Mouse (Mus musculus) embryonic facial prominence, embryonic 15.5 days (tissue): ENCODE measurements around the gene D430041D05Rik. TPM values are rescaled to one million over a fixed set of nuclear protein-coding genes. Genes with fewer than 3 reads are reported as not detected.
A peak's percentile ranks its signal among the peaks of the same experiment; 100 is the strongest.
"Not testable (repeated sequence)": the region's sequence is repeated elsewhere in the genome, so short reads cannot be mapped to it uniquely, and the experiment has no call there.

Source experiments
- ATAC-seq: fragments of 200-750 bp; cut with Nextera tagmentation; 2 replicates; pipeline ENCODE4 v1.8.0; 2017; ENCODE audit warnings: low read depth, moderate TSS enrichment; ENCODE audit not compliant: insufficient number of reproducible peaks, low FRiP score, low TSS enrichment
- H3K27ac ChIP-seq: fragments of 300-500 bp; sonication (generic); replicated peaks from 2 replicates; pipeline ENCODE4 v1.5.1; 2015; ENCODE audit warnings: mild to moderate bottlenecking, inconsistent platforms
- H3K27me3 ChIP-seq: fragments of 300-500 bp; sonication (generic); 2 replicates; pipeline ENCODE4 v1.6.1; 2015; ENCODE audit warnings: inconsistent platforms
- H3K36me3 ChIP-seq: fragments of 300-500 bp; sonication (generic); 2 replicates; pipeline ENCODE4 v1.6.1; 2015; ENCODE audit warnings: mild to moderate bottlenecking, inconsistent platforms
- H3K4me1 ChIP-seq: fragments of 300-500 bp; sonication (generic); 2 replicates; pipeline ENCODE4 v1.6.1; 2015; ENCODE audit warnings: inconsistent platforms
- H3K4me2 ChIP-seq: fragments of 300-500 bp; sonication (generic); replicated peaks from 2 replicates; pipeline ENCODE4 v1.6.1; 2015; ENCODE audit warnings: mild to moderate bottlenecking, inconsistent platforms
- H3K4me3 ChIP-seq: fragments of 300-500 bp; sonication (generic); replicated peaks from 2 replicates; pipeline ENCODE4 v1.5.1; 2015; ENCODE audit warnings: mild to moderate bottlenecking, inconsistent platforms
- H3K9ac ChIP-seq: fragments of 300-500 bp; sonication (generic); 2 replicates; pipeline ENCODE4 v1.6.1; 2015; ENCODE audit warnings: inconsistent platforms
- H3K9me3 ChIP-seq: fragments of 300-500 bp; sonication (generic); replicated peaks from 2 replicates; pipeline ENCODE4 v1.6.1; 2016; ENCODE audit warnings: inconsistent platforms
- WGBS: fragments of 180-500 bp; shearing (Covaris S2); methylation state at CpG from one replicate; pipeline ENCODE4 v1.1.7; 2015; 5-methylcytosine and 5-hydroxymethylcytosine counted together
- polyA plus RNA-seq: library from polyadenylated mRNA; unstranded; fragments of >200 nt; fragmentation: Nextera tagmentation; extraction: Ambion mirVana; gene quantifications from 2 replicates; pipeline ENCODE4 v1.2.1, GENCODE M21; 2015

The D430041D05Rik gene
- polyA plus RNA-seq, 1 experiment from 2014 or later = 0.67 TPM

- Histone ChIP-seq H3K9me3 (no peaks in the 10 kb centered on the region), H3K4me2 (no peak overlapping the region), H3K4me3 (no peak overlapping the region), H3K4me1 (no peaks in the 10 kb centered on the region), H3K36me3 (no peaks in the 10 kb centered on the region), H3K9ac (no peak overlapping the region), H3K27ac (no peak overlapping the region), H3K27me3 (no peaks in the 10 kb centered on the region)
- ATAC-seq = no peak
- 78% methylated on average over 13 of the region's 13 CpGs for WGBS
Measured at GRCm38 (mm10) chr2:104128803-104129531, 281.8 kb downstream of the D430041D05Rik start.

GRCm38 (mm10) chr2:104124071-104124470 is 286.7 kb downstream of the D430041D05Rik start:
- no peak for ATAC-seq
- no peaks in the 10 kb centered on the region for H3K9me3 ChIP-seq
- 66% methylated on average over 5 of the region's 5 CpGs for WGBS
- no peak overlapping the region for H3K4me2 ChIP-seq
- H3K27ac ChIP-seq = no peak overlapping the region
- H3K4me1 ChIP-seq = peaks cover 12% of the 10 kb centered on the region
- no peaks in the 10 kb centered on the region for H3K36me3 ChIP-seq
- no peak overlapping the region for H3K9ac ChIP-seq
- H3K4me3 ChIP-seq = no peak overlapping the region
- no peaks in the 10 kb centered on the region for H3K27me3 ChIP-seq

- H3K4me2 ChIP-seq = peak overlapping the region; percentile 98
- H3K27ac ChIP-seq = no peak overlapping the region
- H3K36me3 ChIP-seq = no peaks in the 10 kb centered on the region
- peaks cover 12% of the 10 kb centered on the region for H3K4me1 ChIP-seq
- no peak for ATAC-seq
- no peaks in the 10 kb centered on the region for H3K27me3 ChIP-seq
- H3K9ac ChIP-seq = no peak overlapping the region
- WGBS = 29% methylated on average over 3 of the region's 3 CpGs
- no peaks in the 10 kb centered on the region for H3K9me3 ChIP-seq
- peak overlapping the region; percentile 75 for H3K4me3 ChIP-seq
Measured at GRCm38 (mm10) chr2:104123540-104123939, 287.3 kb downstream of the D430041D05Rik start.

GRCm38 (mm10) chr2:104122505-104123378 is 288.1 kb downstream of the D430041D05Rik start, which contains the start of gene A930018P22Rik:
Gene A930018P22Rik, plus strand, starts transcription at chr2:104122769.
- H3K9me3 ChIP-seq = no peaks in the 10 kb centered on the region
- peaks cover 12% of the 10 kb centered on the region for H3K4me1 ChIP-seq
- peak within 1 kb of the TSS; percentile 98 for H3K4me2 ChIP-seq
- ATAC-seq = peak; percentile 92
- H3K27me3 ChIP-seq = no peaks in the 10 kb centered on the region
- peak within 1 kb of the TSS; percentile 58 for H3K27ac ChIP-seq
- under 1% methylated on average over 72 of the region's 74 CpGs for WGBS
- peak within 1 kb of the TSS; percentile 58 for H3K9ac ChIP-seq
- H3K4me3 ChIP-seq = peak within 1 kb of the TSS; percentile 75
- H3K36me3 ChIP-seq = no peaks in the 10 kb centered on the region

GRCm38 (mm10) chr2:104121681-104122504 is 288.9 kb downstream of the D430041D05Rik start:
- ATAC-seq = no peak
- peak overlapping the region; percentile 39; the same call in 1 of the 2 replicates for H3K27ac ChIP-seq
- H3K9ac ChIP-seq = no peak overlapping the region

GRCm38 (mm10) chr2:104120312-104120711 is 290.5 kb downstream of the D430041D05Rik start:
- WGBS = 48% methylated on average over 6 of the region's 6 CpGs
- no peak overlapping the region for H3K27ac ChIP-seq
- H3K9me3 ChIP-seq = no peaks in the 10 kb centered on the region
- ATAC-seq = no peak
- no peak overlapping the region for H3K9ac ChIP-seq
- H3K4me2 ChIP-seq = no peak overlapping the region
- H3K27me3 ChIP-seq = no peaks in the 10 kb centered on the region
- peaks cover 12% of the 10 kb centered on the region for H3K4me1 ChIP-seq
- H3K36me3 ChIP-seq = no peaks in the 10 kb centered on the region
- no peak overlapping the region for H3K4me3 ChIP-seq

More at GRCm38 (mm10) chr2:104121681-104122504, 288.9 kb downstream of the D430041D05Rik start:
- Histone ChIP-seq H3K4me1 (peaks cover 12% of the 10 kb centered on the region), H3K27me3 (no peaks in the 10 kb centered on the region), H3K4me2 (peak overlapping the region; percentile 98), H3K9me3 (no peaks in the 10 kb centered on the region), H3K4me3 (peak overlapping the region; percentile 75), H3K36me3 (no peaks in the 10 kb centered on the region)
- WGBS = 71% methylated on average over 8 of the region's 8 CpGs

GRCm38 (mm10) chr2:104119097-104119496 is 291.7 kb downstream of the D430041D05Rik start:
- Histone ChIP-seq H3K4me1 (peaks cover 12% of the 10 kb centered on the region), H3K27me3 (no peaks in the 10 kb centered on the region), H3K36me3 (no peaks in the 10 kb centered on the region), H3K9me3 (no peaks in the 10 kb centered on the region), H3K27ac (no peak overlapping the region), H3K4me3 (no peak overlapping the region), H3K9ac (no peak overlapping the region), H3K4me2 (no peak overlapping the region)
- no peak for ATAC-seq
- WGBS = 72% methylated on average over 1 of the region's 1 CpGs

- not testable (repeated sequence) for H3K36me3 ChIP-seq, H3K27ac ChIP-seq, H3K4me2 ChIP-seq, H3K9me3 ChIP-seq, H3K4me1 ChIP-seq, H3K27me3 ChIP-seq, ATAC-seq, H3K4me3 ChIP-seq, H3K9ac ChIP-seq
Measured at GRCm38 (mm10) chr2:104117173-104117572, 293.6 kb downstream of the D430041D05Rik start.

- Histone ChIP-seq H3K36me3 (no peaks in the 10 kb centered on the region), H3K4me1 (no peaks in the 10 kb centered on the region), H3K4me2 (no peak overlapping the region), H3K9ac (no peak overlapping the region), H3K9me3 (no peaks in the 10 kb centered on the region), H3K4me3 (no peak overlapping the region), H3K27ac (no peak overlapping the region), H3K27me3 (no peaks in the 10 kb centered on the region)
- 74% methylated on average over 3 of the region's 3 CpGs for WGBS
- ATAC-seq = no peak
Measured at GRCm38 (mm10) chr2:104114898-104115297, 295.9 kb downstream of the D430041D05Rik start.

GRCm38 (mm10) chr2:104113563-104113962 is 297.2 kb downstream of the D430041D05Rik start:
- not testable (repeated sequence) for H3K4me2 ChIP-seq, H3K4me3 ChIP-seq, H3K9ac ChIP-seq, H3K27ac ChIP-seq, H3K36me3 ChIP-seq, H3K27me3 ChIP-seq, H3K4me1 ChIP-seq, ATAC-seq, H3K9me3 ChIP-seq
